Mouse (Mus musculus) stomach, embryonic 15.5 days (tissue): ENCODE results near the gene Ostn. TPM values are rescaled to one million over a fixed set of nuclear protein-coding genes. Genes with fewer than 3 reads are reported as not detected.

ENCODE experiments used
- ATAC-seq: fragments of 200-750 bp; cut with Nextera tagmentation; 2 replicates; pipeline ENCODE4 v1.8.0; 2017; ENCODE audit warnings: low read depth, moderate number of reproducible peaks, moderate TSS enrichment; ENCODE audit not compliant: insufficient read depth, low FRiP score
- H3K27ac ChIP-seq: fragments of 300-500 bp; sonication (generic); 2 replicates; pipeline ENCODE4 v1.5.1; 2015; ENCODE audit warnings: mild to moderate bottlenecking, inconsistent platforms
- H3K27me3 ChIP-seq: fragments of 300-500 bp; sonication (generic); replicated peaks from 2 replicates; pipeline ENCODE4 v1.6.1; 2015; ENCODE audit warnings: inconsistent platforms
- H3K36me3 ChIP-seq: fragments of 300-500 bp; sonication (generic); 2 replicates; pipeline ENCODE4 v1.6.1; 2015; ENCODE audit warnings: inconsistent platforms
- H3K4me1 ChIP-seq: fragments of 300-500 bp; sonication (generic); 2 replicates; pipeline ENCODE4 v1.6.1; 2015; ENCODE audit warnings: inconsistent platforms
- H3K4me2 ChIP-seq: fragments of 300-500 bp; sonication (generic); 2 replicates; pipeline ENCODE4 v1.6.1; 2015; ENCODE audit warnings: mild to moderate bottlenecking, inconsistent platforms
- H3K4me3 ChIP-seq: fragments of 300-500 bp; sonication (generic); replicated peaks from 2 replicates; pipeline ENCODE4 v1.5.1; 2015; ENCODE audit warnings: inconsistent platforms
- H3K9ac ChIP-seq: fragments of 300-500 bp; sonication (generic); 2 replicates; pipeline ENCODE4 v1.6.1; 2015; ENCODE audit warnings: inconsistent platforms
- H3K9me3 ChIP-seq: fragments of 300-500 bp; sonication (generic); 2 replicates; pipeline ENCODE4 v1.6.1; 2016; ENCODE audit warnings: inconsistent platforms
- WGBS: fragments of 180-500 bp; shearing (Covaris S2); methylation state at CpG from one replicate; pipeline ENCODE4 v1.1.7; 2015; 5-methylcytosine and 5-hydroxymethylcytosine counted together
- polyA plus RNA-seq: library from polyadenylated mRNA; unstranded; fragments of >200 nt; fragmentation: Nextera tagmentation; extraction: Ambion mirVana; gene quantifications from 2 replicates; pipeline ENCODE4 v1.2.1, GENCODE M21; 2015

Ostn gene
- polyA plus RNA-seq, 1 experiment from 2014 or later: not detected

DNA sequence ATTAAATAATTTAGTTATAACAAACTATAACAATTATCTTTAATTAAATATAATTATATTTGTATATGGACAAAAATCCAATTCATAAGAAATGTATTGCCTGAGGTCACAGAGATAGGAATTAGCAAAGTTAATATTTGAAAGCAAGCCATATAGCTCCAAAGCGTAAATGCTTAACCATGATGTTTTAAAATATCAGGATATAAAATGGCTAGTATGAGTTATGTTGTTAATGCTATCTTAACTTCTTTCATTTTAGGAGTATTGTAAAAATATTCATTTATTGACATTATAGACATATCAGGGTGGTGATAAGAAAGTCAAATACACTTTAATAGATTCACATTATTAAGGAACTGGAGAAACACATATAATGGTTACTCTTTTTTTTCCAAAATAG is 52.8 kb downstream of the Ostn start:
- WGBS: 84% methylated on average over 1 of the region's 1 CpGs
- Histone ChIP-seq H3K9ac (no peak overlapping the region), H3K9me3 (no peaks in the 10 kb centered on the region), H3K27ac (no peak overlapping the region), H3K4me2 (no peak overlapping the region), H3K4me3 (no peak overlapping the region), H3K27me3 (no peaks in the 10 kb centered on the region), H3K4me1 (no peaks in the 10 kb centered on the region), H3K36me3 (no peaks in the 10 kb centered on the region)
- ATAC-seq: no peak

DNA sequence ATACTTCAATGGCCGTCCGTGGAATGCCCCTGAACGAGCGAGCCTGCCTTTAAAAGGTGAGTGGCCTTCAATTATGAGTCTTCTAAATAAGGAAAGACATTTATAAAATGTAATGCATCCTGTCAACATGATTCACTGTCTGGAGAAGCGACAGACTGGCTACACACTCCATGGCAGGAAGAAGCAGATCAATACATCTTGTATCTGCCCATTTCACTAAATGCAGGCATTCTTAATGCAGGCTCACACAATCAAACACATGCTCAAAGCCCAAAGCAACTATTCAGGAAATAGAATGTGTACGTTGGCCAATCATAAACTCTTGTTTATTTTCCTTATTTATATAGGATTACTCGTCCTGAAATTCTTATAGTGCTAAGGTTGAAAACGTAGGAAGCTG is 62.9 kb downstream of the Ostn start, which contains the start of gene Uts2b:
TSS of gene Uts2b (minus strand) at position 49 of the 400 bp plus-strand sequence.
- Histone ChIP-seq H3K9me3 (no peaks in the 10 kb centered on the region), H3K4me1 (no peaks in the 10 kb centered on the region), H3K9ac (no peak within 1 kb of the TSS), H3K27ac (no peak within 1 kb of the TSS), H3K4me3 (no peak within 1 kb of the TSS), H3K27me3 (no peaks in the 10 kb centered on the region), H3K36me3 (no peaks in the 10 kb centered on the region), H3K4me2 (no peak within 1 kb of the TSS)
- ATAC-seq: no peak
- 56% methylated on average over 8 of the region's 8 CpGs for WGBS

DNA sequence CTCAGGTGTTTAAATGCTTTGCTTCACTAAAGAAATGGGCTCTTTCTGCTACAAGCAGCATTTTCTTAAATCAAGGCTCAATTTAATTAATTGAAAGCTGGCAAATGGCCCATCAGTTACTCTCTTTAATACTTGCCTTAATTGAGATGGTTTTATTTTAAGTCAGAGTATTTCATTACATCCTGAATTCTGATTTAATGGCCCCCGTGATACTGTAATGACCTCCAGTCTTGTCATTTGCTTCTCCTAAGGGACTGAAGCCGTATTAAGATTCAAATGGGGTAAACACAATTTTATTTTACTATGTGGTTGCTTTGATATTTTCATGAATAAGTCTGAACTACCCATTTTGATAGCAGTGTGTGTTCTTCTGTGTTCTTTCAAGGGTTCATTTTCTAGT is 63.4 kb downstream of the Ostn start:
- ATAC-seq: no peak
- H3K27ac ChIP-seq: no peak overlapping the region
- no peak overlapping the region for H3K4me2 ChIP-seq
- H3K27me3 ChIP-seq: no peaks in the 10 kb centered on the region
- H3K9ac ChIP-seq: no peak overlapping the region
- no peaks in the 10 kb centered on the region for H3K9me3 ChIP-seq
- no peaks in the 10 kb centered on the region for H3K36me3 ChIP-seq
- no peaks in the 10 kb centered on the region for H3K4me1 ChIP-seq
- no peak overlapping the region for H3K4me3 ChIP-seq
- 75% methylated on average over 2 of the region's 2 CpGs for WGBS

DNA sequence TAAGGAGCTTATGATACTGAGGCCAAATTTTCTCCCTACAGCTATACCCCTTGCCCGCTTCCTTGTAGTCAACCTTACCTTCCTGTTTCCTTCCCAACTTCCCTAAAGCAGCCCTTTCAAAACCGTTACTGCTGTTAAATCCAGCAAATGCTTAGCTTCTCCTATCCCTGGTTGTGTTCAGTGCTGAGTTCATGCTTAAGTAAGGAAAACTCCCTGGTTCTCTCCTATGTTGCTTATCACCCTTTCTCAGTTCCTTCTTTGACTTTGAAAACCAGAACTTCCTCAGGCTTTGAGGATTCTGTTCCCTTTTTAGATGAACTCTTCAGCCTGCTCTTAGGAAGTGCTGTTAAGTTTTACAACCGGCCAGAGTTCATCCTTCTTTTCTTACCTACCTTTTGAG is 66.8 kb downstream of the Ostn start:
- H3K9ac ChIP-seq: no peak overlapping the region
- no peaks in the 10 kb centered on the region for H3K36me3 ChIP-seq
- no peak overlapping the region for H3K4me3 ChIP-seq
- WGBS: 68% methylated on average over 3 of the region's 3 CpGs
- H3K4me2 ChIP-seq: no peak overlapping the region
- no peak overlapping the region for H3K27ac ChIP-seq
- H3K9me3 ChIP-seq: no peaks in the 10 kb centered on the region
- H3K4me1 ChIP-seq: no peaks in the 10 kb centered on the region
- ATAC-seq: no peak
- H3K27me3 ChIP-seq: no peaks in the 10 kb centered on the region

DNA sequence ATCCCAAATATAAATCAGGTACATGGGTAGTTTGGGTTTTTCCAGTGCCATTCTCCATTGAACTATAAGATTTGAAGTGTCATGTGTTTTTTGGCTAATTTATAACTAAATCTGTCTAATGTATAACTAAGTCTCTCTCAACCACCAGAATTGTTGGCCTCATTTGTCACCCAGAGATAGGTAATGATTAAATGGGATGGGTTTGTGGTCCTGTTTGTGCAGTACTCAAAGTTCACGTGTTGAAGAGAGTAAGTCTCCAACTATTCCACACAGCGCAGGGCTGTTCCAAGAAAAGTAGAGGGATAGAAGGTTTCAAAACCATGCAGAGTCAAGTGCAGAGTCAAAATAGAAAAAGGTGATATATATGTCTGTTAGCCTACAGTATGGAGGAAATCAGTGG is 68.0 kb downstream of the Ostn start:
- ATAC-seq: peak; percentile 27; the same call in 1 of the 2 replicates

DNA sequence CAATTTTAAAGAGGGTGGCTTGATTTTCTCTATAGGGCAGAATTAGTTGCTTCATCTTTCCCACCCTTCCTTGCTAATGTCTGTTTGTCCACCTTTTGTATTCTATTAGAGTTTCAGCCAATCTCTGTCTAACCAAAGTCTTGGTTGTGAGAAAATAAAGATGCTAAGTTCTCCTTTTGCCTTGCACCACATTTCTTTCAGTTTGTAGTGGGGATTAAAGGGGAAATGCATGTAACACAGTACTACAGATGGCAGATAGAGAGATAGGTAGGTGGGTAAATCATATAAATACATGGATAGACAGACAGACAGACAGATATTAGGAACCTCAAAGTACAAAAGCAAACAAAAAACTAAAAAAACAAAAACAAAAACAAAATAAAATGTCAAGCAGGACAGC is 69.3 kb downstream of the Ostn start:
- no peaks in the 10 kb centered on the region for H3K4me1 ChIP-seq
- no peak overlapping the region for H3K27ac ChIP-seq
- H3K27me3 ChIP-seq: no peaks in the 10 kb centered on the region
- H3K9ac ChIP-seq: no peak overlapping the region
- H3K36me3 ChIP-seq: no peaks in the 10 kb centered on the region
- H3K9me3 ChIP-seq: no peaks in the 10 kb centered on the region
- ATAC-seq: no peak
- no peak overlapping the region for H3K4me3 ChIP-seq
- no peak overlapping the region for H3K4me2 ChIP-seq

More for the DNA sequence above, 68.0 kb downstream of the Ostn start:
- Histone ChIP-seq H3K27me3 (no peaks in the 10 kb centered on the region), H3K9ac (no peak overlapping the region), H3K4me2 (no peak overlapping the region), H3K27ac (no peak overlapping the region), H3K9me3 (no peaks in the 10 kb centered on the region), H3K4me1 (no peaks in the 10 kb centered on the region), H3K4me3 (no peak overlapping the region), H3K36me3 (no peaks in the 10 kb centered on the region)
- 74% methylated on average over 2 of the region's 2 CpGs for WGBS

DNA sequence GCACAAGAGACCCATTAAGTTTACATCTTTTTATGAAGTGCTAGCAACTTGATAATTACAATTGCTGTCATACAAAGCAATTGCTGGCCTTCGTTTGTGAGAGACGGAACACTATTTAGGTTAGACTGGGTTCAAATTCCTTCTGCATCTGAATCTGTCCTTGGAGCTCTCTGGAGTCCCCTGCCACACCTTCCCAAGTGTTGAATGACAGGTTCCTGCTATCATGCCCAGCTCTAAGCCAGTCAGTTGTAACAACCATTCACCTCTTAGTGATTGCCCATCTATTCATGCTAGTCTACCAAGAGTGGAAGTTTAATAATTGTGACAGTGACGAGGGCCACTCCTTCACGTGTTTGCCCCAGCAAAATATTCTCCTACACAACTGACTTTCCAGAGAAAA is 74.9 kb downstream of the Ostn start:
- no peak overlapping the region for H3K27ac ChIP-seq
- no peak overlapping the region for H3K4me3 ChIP-seq
- no peaks in the 10 kb centered on the region for H3K36me3 ChIP-seq
- no peak overlapping the region for H3K4me2 ChIP-seq
- WGBS: 73% methylated on average over 4 of the region's 4 CpGs
- H3K4me1 ChIP-seq: no peaks in the 10 kb centered on the region
- H3K9me3 ChIP-seq: no peaks in the 10 kb centered on the region
- no peak overlapping the region for H3K9ac ChIP-seq
- no peaks in the 10 kb centered on the region for H3K27me3 ChIP-seq
- ATAC-seq: no peak

DNA sequence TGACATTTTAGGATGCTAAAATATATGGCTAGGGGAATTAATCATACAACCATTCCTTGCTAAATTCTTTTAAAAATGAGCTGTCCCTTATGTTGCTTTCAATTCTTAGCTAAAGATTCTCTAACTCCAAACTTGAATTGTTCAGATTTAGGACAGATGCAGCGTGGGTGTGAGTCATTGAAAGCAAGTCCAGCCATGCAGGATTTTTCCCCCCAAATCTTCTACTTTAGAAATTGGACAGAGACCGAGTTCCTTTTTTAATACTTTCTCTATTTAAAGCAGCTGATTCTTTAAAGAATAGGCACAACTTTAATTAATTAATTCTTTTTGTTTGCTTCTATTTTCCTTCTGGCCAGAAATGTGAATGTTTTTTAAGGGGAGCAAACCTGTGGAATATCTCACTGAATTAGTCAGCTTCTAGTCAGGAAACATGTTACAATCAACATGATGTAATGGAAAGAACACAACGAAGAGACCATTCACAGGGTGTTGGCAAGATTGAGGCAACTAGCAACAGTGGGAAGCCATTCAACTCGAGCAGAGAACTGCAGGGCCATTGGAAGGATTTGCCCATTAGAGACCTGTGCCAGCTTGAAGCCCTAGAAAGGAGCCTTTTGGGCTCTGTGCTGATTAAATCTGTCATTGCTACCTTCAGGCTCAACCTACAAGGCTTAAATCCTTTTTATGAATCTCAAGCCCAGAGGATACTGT is 77.8 kb downstream of the Ostn start:
- no peak overlapping the region for H3K9ac ChIP-seq
- no peak overlapping the region for H3K4me3 ChIP-seq
- H3K27me3 ChIP-seq: no peaks in the 10 kb centered on the region
- no peak overlapping the region for H3K4me2 ChIP-seq
- no peaks in the 10 kb centered on the region for H3K36me3 ChIP-seq
- no peak overlapping the region for H3K27ac ChIP-seq
- no peaks in the 10 kb centered on the region for H3K4me1 ChIP-seq
- no peaks in the 10 kb centered on the region for H3K9me3 ChIP-seq
- no peak for ATAC-seq
- 68% methylated on average over 4 of the region's 4 CpGs for WGBS

DNA sequence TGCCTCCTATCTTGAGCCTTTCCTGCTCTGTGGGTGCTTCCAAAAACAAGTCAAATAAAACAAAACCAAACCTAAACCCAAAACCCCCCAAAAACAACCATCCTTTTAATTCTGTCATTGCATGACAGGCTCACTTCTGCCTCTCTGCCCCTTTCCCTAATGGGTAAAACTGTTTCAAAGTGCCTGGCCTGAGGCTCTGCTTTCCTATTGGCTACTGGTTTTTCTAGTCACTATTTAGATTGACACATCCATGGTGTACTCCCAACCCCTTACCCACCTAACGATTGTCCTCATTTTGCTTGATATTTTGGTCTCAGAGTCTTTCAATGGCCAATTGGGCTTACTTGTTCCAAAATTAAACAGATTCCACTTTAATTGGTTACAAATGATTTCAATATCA is 78.4 kb downstream of the Ostn start:
- Histone ChIP-seq H3K9me3 (no peaks in the 10 kb centered on the region), H3K4me1 (peaks cover 6% of the 10 kb centered on the region; the same call in 1 of the 2 replicates), H3K36me3 (no peaks in the 10 kb centered on the region), H3K27me3 (no peaks in the 10 kb centered on the region), H3K9ac (no peak overlapping the region), H3K4me3 (no peak overlapping the region), H3K27ac (no peak overlapping the region), H3K4me2 (no peak overlapping the region)
- no peak for ATAC-seq
- WGBS: 66% methylated on average over 1 of the region's 1 CpGs

DNA sequence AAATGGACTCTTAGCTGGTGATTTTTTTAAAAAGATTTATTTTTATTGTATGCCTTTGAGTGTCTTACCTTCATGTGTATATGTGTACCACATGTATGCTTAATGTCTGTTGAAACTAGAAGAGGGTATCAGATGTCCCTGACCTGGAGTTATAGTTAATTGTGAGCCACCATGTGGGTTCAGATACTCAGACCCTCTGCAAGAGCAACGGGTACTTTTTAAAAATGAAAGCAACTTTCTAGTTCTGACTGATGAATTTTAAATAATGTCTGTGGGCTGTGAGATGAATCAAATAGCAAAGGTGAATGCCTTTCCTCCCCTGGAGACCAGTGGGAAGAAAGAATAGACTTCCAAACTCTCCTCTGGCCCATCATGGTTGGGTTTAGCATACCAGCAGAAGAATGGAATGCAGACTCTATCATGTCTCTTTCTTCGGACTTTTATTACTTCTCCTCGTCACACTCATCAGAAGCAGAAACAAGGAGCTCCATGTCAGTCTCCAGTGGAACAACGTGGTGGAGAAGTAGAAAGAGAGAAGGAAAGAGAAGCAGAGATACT is 79.6 kb downstream of the Ostn start:
- no peak overlapping the region for H3K4me2 ChIP-seq
- no peak overlapping the region for H3K9ac ChIP-seq
- H3K9me3 ChIP-seq: no peaks in the 10 kb centered on the region
- H3K36me3 ChIP-seq: no peaks in the 10 kb centered on the region
- H3K27ac ChIP-seq: no peak overlapping the region
- WGBS: 61% methylated on average over 4 of the region's 4 CpGs
- H3K4me1 ChIP-seq: peaks cover 6% of the 10 kb centered on the region; the same call in 1 of the 2 replicates
- H3K4me3 ChIP-seq: no peak overlapping the region
- no peaks in the 10 kb centered on the region for H3K27me3 ChIP-seq
- ATAC-seq: no peak

DNA sequence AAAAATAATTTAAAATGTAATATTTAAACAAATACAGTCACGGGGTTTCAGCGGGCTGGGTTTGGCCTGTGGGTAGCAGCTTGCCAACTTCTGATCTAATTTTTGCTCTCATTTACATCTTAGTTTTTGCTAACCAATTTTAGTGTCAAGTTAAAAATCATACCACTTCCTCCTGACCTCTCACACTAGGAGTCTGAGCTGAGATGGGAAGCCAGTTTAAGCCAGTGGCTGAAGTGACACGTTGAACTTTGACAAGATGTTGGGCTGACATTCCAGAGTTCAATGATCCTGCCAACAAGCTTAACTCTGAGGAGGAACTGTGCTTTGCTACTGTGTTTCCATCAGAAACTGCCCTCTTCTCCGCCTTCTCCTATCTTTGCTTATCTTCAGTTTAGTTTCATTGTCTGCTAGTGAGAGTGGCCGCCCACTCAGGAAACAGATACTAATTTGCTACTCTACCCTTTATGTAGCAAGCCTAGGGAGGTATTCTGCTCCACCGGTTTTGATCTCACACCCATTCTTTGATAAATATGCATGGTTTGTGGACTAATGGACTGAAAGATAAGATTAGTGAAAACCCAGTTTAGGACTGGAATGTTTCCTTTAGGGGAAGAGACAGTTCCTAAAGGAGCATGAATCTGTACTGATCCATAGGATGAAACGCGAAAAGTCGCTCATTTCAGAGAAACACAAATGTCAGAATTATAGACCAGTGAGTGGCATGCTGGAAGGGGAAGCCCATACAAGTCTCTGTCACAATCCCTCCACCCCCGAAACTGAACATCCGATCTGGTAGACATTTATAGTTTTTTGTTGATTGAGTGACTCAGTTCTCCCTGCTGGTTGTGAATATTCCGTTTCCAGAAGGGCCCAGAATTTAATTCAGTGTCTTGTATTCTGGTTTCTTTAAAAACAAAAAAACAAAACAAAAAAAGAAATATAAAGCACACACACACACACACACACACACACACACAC is 80.6 kb downstream of the Ostn start:
- no peaks in the 10 kb centered on the region for H3K9me3 ChIP-seq
- H3K27ac ChIP-seq: peak overlapping the region; percentile 58; the same call in 1 of the 2 replicates
- peak overlapping the region; percentile 68 for H3K4me3 ChIP-seq
- peak; percentile 31; the same call in 1 of the 2 replicates for ATAC-seq
- 32% methylated on average over 12 of the region's 12 CpGs for WGBS
- no peaks in the 10 kb centered on the region for H3K36me3 ChIP-seq
- peaks cover 6% of the 10 kb centered on the region; the same call in 1 of the 2 replicates for H3K4me1 ChIP-seq
- H3K4me2 ChIP-seq: peak overlapping the region; percentile 67
- H3K9ac ChIP-seq: no peak overlapping the region; the same call in 1 of the 2 replicates
- no peaks in the 10 kb centered on the region for H3K27me3 ChIP-seq
